In genomic region chr12:46818856-46819347, GRCm38 (mm10) we compare ENCODE assay signal across 8 mouse cellular contexts. TPM values are rescaled to one million over a fixed set of nuclear protein-coding genes. Genes with fewer than 3 reads are reported as not detected.
DNase-seq lines count a peak whose midpoint lies in the region; ATAC-seq lines count a peak whose summit lies in the region.

Gene Nova1, minus strand, starts transcription at chr12:46818929.

- under 1% methylated on average over 47 of the region's 68 CpGs for WGBS in forebrain, embryonic 11.5 days
- WGBS in heart, embryonic 14.5 days = 0% methylated on average over 19 of the region's 68 CpGs
- 1% methylated on average over 45 of the region's 68 CpGs for WGBS in liver, embryonic 12.5 days (ENCODE audit: insufficient replicate concordance)
- 2% methylated on average over 12 of the region's 68 CpGs for WGBS in neural tube, embryonic 14.5 days

- peak; percentile 84 for ATAC-seq in forebrain, embryonic 11.5 days (replicated peaks; ENCODE audit: low FRiP score)
- ATAC-seq in heart, embryonic 14.5 days (ENCODE audit: insufficient number of reproducible peaks, insufficient read depth, low FRiP score, low read depth) = peak; percentile 81
- ATAC-seq in liver, embryonic 12.5 days = peak; percentile 58
- peak; percentile 89 for ATAC-seq in neural tube, embryonic 14.5 days (ENCODE audit: low read depth)

- H3K9ac ChIP-seq in forebrain, embryonic 11.5 days (ENCODE audit: low read length) = peak within 1 kb of the TSS; percentile 95
- H3K9ac ChIP-seq in heart, embryonic 14.5 days (ENCODE audit: low read length) = peak within 1 kb of the TSS; percentile 78
- H3K9ac ChIP-seq in liver, embryonic 12.5 days = peak within 1 kb of the TSS; percentile 69
- H3K9ac ChIP-seq in neural tube, embryonic 14.5 days (replicated peaks; ENCODE audit: low read depth, low read length) = peak within 1 kb of the TSS; percentile 100

- no peaks in the 10 kb centered on the region for H3K27me3 ChIP-seq in forebrain, embryonic 11.5 days (ENCODE audit: control insufficient read depth, insufficient read depth, low read length)
- peaks cover 7% of the 10 kb centered on the region; the same call in 1 of the 2 replicates for H3K27me3 ChIP-seq in heart, embryonic 14.5 days (ENCODE audit: control insufficient read depth, insufficient read depth, low read length)
- H3K27me3 ChIP-seq in liver, embryonic 12.5 days (replicated peaks) = peaks cover 43% of the 10 kb centered on the region
- H3K27me3 ChIP-seq in neural tube, embryonic 14.5 days (ENCODE audit: control insufficient read depth, insufficient read depth, low read length) = no peaks in the 10 kb centered on the region

- peak within 1 kb of the TSS; percentile 98 for H3K27ac ChIP-seq in forebrain, embryonic 11.5 days (ENCODE audit: low read depth, low read length)
- peak within 1 kb of the TSS; percentile 15 to 82; a peak in 3 of 4 replicates for H3K27ac ChIP-seq in heart, embryonic 14.5 days (replicated peaks in 1 of 2; ENCODE audit: control insufficient read depth in 1 of 2, insufficient read depth in 1 of 2, low read depth in 2 of 2, low read length in 2 of 2)
- H3K27ac ChIP-seq in liver, embryonic 12.5 days = peak within 1 kb of the TSS; percentile 36; the same call in 1 of the 2 replicates
- peak within 1 kb of the TSS; percentile 100 for H3K27ac ChIP-seq in neural tube, embryonic 14.5 days (ENCODE audit: low read depth, low read length)

- no peaks in the 10 kb centered on the region for H3K36me3 ChIP-seq in forebrain, embryonic 11.5 days (ENCODE audit: control insufficient read depth, insufficient read depth, low read length)
- no peaks in the 10 kb centered on the region for H3K36me3 ChIP-seq in heart, embryonic 14.5 days (ENCODE audit: control insufficient read depth, insufficient read depth, low read length)
- H3K36me3 ChIP-seq in liver, embryonic 12.5 days = no peaks in the 10 kb centered on the region
- no peaks in the 10 kb centered on the region for H3K36me3 ChIP-seq in neural tube, embryonic 14.5 days (ENCODE audit: control insufficient read depth, insufficient read depth, low read length)

- peak; percentile 54 for DNase-seq in A20 (ENCODE audit: low read depth, low spot score)
- DNase-seq in adrenal gland, postnatal 4 days (ENCODE audit: low spot score in 2 of 2) = peak; percentile 24 to 31
- peak; percentile 91 for DNase-seq in forebrain, embryonic 11.5 days (ENCODE audit: low spot score)
- DNase-seq in kidney, postnatal 10 days = peak; percentile 80
- peak; percentile 49 for DNase-seq in urinary bladder, postnatal 14 days (ENCODE audit: low spot score)

- H3K4me3 ChIP-seq in forebrain, embryonic 11.5 days (ENCODE audit: low read depth, low read length) = peak within 1 kb of the TSS; percentile 75
- peak within 1 kb of the TSS; percentile 90 to 91 for H3K4me3 ChIP-seq in heart, embryonic 14.5 days (ENCODE audit: control insufficient read depth in 1 of 2, insufficient read depth in 1 of 2, low read depth in 1 of 2, low read length in 2 of 2)
- peak within 1 kb of the TSS; percentile 73 for H3K4me3 ChIP-seq in liver, embryonic 12.5 days
- peak within 1 kb of the TSS; percentile 91 for H3K4me3 ChIP-seq in neural tube, embryonic 14.5 days (ENCODE audit: low read depth, low read length)

- H3K4me1 ChIP-seq in forebrain, embryonic 11.5 days (replicated peaks; ENCODE audit: control insufficient read depth, insufficient read depth, low read length) = peaks cover 3% of the 10 kb centered on the region; the same call in 1 of the 2 replicates
- H3K4me1 ChIP-seq in heart, embryonic 14.5 days (ENCODE audit: control insufficient read depth in 2 of 2, insufficient read depth in 2 of 2, low read length in 2 of 2) = 0 out of 4 replicates have a peak, but pooled peaks cover 0 to 5% of the 10 kb centered on the region in 2 experiments
- H3K4me1 ChIP-seq in liver, embryonic 12.5 days = peaks cover 8% of the 10 kb centered on the region
- H3K4me1 ChIP-seq in neural tube, embryonic 14.5 days (ENCODE audit: control insufficient read depth, insufficient read depth, low read length) = no peaks in the 10 kb centered on the region

- no peaks in the 10 kb centered on the region for H3K9me3 ChIP-seq in forebrain, embryonic 11.5 days (ENCODE audit: control insufficient read depth, low read length)
- no peaks in the 10 kb centered on the region for H3K9me3 ChIP-seq in heart, embryonic 14.5 days (ENCODE audit: control insufficient read depth, low read length)
- no peaks in the 10 kb centered on the region for H3K9me3 ChIP-seq in liver, embryonic 12.5 days (replicated peaks)
- no peaks in the 10 kb centered on the region for H3K9me3 ChIP-seq in neural tube, embryonic 14.5 days (ENCODE audit: control insufficient read depth, low read length)

- H3K4me2 ChIP-seq in forebrain, embryonic 11.5 days (ENCODE audit: low read depth, low read length, severe bottlenecking) = peak within 1 kb of the TSS; percentile 59
- H3K4me2 ChIP-seq in heart, embryonic 14.5 days (ENCODE audit: low read length) = peak within 1 kb of the TSS; percentile 93
- H3K4me2 ChIP-seq in liver, embryonic 12.5 days = peak within 1 kb of the TSS; percentile 96
- peak within 1 kb of the TSS; percentile 74 for H3K4me2 ChIP-seq in neural tube, embryonic 14.5 days (ENCODE audit: low read depth, low read length)

RNA-seq across cellular contexts. Expression of gene Nova1, which starts in this region (rescaled TPM):
- 1 to 10 TPM; 7.8 to 8.4 TPM for total RNA-seq in adrenal gland, postnatal 4 days (2021)
- 18.2 and 21.1 TPM in 2 replicates for polyA plus RNA-seq in forebrain, embryonic 11.5 days (2014; fragmentation: Nextera tagmentation; extraction: Ambion mirVana)
- 1.3 and 1.4 TPM in 2 replicates for polyA plus RNA-seq in heart, embryonic 14.5 days (2014; fragmentation: Nextera tagmentation; extraction: Ambion mirVana)
- 0.15 and 0.29 TPM in 2 replicates for polyA plus RNA-seq in liver, embryonic 12.5 days (2016; fragmentation: Nextera tagmentation; extraction: Ambion mirVana)
- 166 and 169 TPM in 2 replicates for polyA plus RNA-seq in neural tube, embryonic 14.5 days (2014; fragmentation: Nextera tagmentation; extraction: Ambion mirVana)

Comparison
In these comparisons a context has a peak if more than half of its experiments do, and no peak if none do; other contexts are left out.
1. Peak in every context shown above with its lines: DNase-seq, ATAC-seq, H3K4me3 ChIP-seq and H3K27ac ChIP-seq.
2. Peak in ATAC-seq, H3K4me3 ChIP-seq, H3K27ac ChIP-seq, H3K9ac ChIP-seq and H3K4me2 ChIP-seq in liver, embryonic 12.5 days; RNA of the gene not detected or under 1 TPM.
3. DNase-seq: peak in every context shown above with its lines; median percentile 91 in forebrain, embryonic 11.5 days; 80 in kidney, postnatal 10 days; 54 in A20; 49 in urinary bladder, postnatal 14 days; 28 in adrenal gland, postnatal 4 days.
4. H3K27ac ChIP-seq: peak in every context shown above with its lines; median percentile 100 in neural tube, embryonic 14.5 days; 98 in forebrain, embryonic 11.5 days; 48 in heart, embryonic 14.5 days; 36 in liver, embryonic 12.5 days.